ENCODE assay signal across 11 mouse cellular contexts in the genomic region with DNA sequence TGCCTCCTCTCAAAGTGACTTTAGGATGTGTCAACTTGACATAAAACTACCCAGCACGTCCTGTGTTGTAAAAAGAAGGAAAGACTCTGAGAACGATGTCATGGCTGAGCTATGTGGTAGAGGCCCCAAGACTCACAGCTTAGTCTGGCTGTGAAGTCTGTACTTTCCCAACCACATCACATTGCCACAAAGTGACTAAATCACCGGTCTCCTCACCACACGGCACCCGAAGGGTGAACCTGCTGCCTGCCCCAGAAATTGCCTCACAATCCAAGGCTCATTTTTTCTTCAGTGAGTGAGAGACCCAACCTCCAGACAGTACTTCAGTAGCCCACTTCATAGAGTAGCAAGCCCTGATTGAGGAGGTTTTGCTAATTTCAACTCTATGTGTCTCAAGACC.
DNase-seq lines count a peak whose midpoint lies in the region; ATAC-seq and TF ChIP-seq lines count a peak whose summit lies in the region.
"Had no signal": no experiment of that assay in that cellular context is flagged by ENCODE, and none has a peak within 500 bp of the region (broad histone marks: within the 10 kb centered on the region; RNA-seq: fewer than 3 reads in every experiment).

No protein-coding gene starts in this region.

- no peaks in the 10 kb centered on the region for H3K9me3 ChIP-seq in liver, embryonic 12.5 days (replicated peaks)
- no peaks in the 10 kb centered on the region for H3K9me3 ChIP-seq in liver, embryonic 16.5 days (replicated peaks; ENCODE audit: control insufficient read depth, low read length)
- no peaks in the 10 kb centered on the region for H3K9me3 ChIP-seq in intestine, postnatal 0 days (ENCODE audit: control insufficient read depth)
- H3K9me3 ChIP-seq: kidney, embryonic 15.5 days; neural tube, embryonic 12.5 days had no signal

- in situ Hi-C loops in Patski (cut with MboI; ENCODE audit: low pct_unique_long_range_greater_than_20kb), result no loop called here

- no peak overlapping the region for H3K9ac ChIP-seq in liver, embryonic 12.5 days
- no peak overlapping the region for H3K9ac ChIP-seq in liver, embryonic 16.5 days (ENCODE audit: low read depth, low read length)
- H3K9ac ChIP-seq in intestine, postnatal 0 days (ENCODE audit: low read depth, low read length), result no peak overlapping the region
- H3K9ac ChIP-seq: kidney, embryonic 15.5 days; neural tube, embryonic 12.5 days had no signal

- H3K27me3 ChIP-seq in liver, embryonic 12.5 days (replicated peaks), result peaks cover 9% of the 10 kb centered on the region; the same call in 1 of the 2 replicates
- peaks cover 6% of the 10 kb centered on the region for H3K27me3 ChIP-seq in Patski
- H3K27me3 ChIP-seq in liver, embryonic 16.5 days (ENCODE audit: control insufficient read depth, insufficient read depth, low read depth, low read length), result peaks cover 3% of the 10 kb centered on the region; the same call in 1 of the 2 replicates
- H3K27me3 ChIP-seq in intestine, postnatal 0 days (replicated peaks; ENCODE audit: control insufficient read depth, insufficient read depth, low read length), result no peaks in the 10 kb centered on the region

- no peak for DNase-seq in liver
- DNase-seq in Patski (ENCODE audit: low read depth, low spot score), result peak; percentile 66
- DNase-seq in thymus, postnatal 10 days (ENCODE audit: low spot score in 2 of 2), result peak; percentile 12 to 17
- DNase-seq in left cerebral cortex, adult 18-20 months (ENCODE audit: low spot score in 2 of 2), result no peak
- no peak for DNase-seq in layer of hippocampus, adult 11-12 months (ENCODE audit: low spot score)

- 0 out of 2 replicates have a peak, but pooled peaks have one; percentile 10 for ATAC-seq in liver, embryonic 12.5 days
- peak; percentile 65 for ATAC-seq in Patski
- ATAC-seq in liver, embryonic 16.5 days (ENCODE audit: low read depth), result no peak
- no peak for ATAC-seq in intestine, postnatal 0 days
- ATAC-seq: forebrain, embryonic 14.5 days had no signal

- CTCF ChIA-PET in Patski (lab: Charles Lee), result interaction anchor here (0.9 to 1.7 kb wide), 4 partner anchors 40 to 78 kb away, joined by 3 to 4 read pairs (median 3); no protein-coding TSS in a partner anchor

- POLR2A ChIA-PET in Patski (lab: Charles Lee), result no interaction called here

- H3K4me2 ChIP-seq in liver, embryonic 12.5 days, result no peak overlapping the region
- no peak overlapping the region for H3K4me2 ChIP-seq in liver, embryonic 16.5 days (ENCODE audit: low read depth, low read length)
- H3K4me2 ChIP-seq in intestine, postnatal 0 days (replicated peaks; ENCODE audit: low read depth), result no peak overlapping the region
- H3K4me2 ChIP-seq: kidney, embryonic 15.5 days; neural tube, embryonic 12.5 days had no signal

- no peak overlapping the region for H3K4me3 ChIP-seq in liver, embryonic 12.5 days
- H3K4me3 ChIP-seq in liver, embryonic 16.5 days (ENCODE audit: low read depth, low read length), result no peak overlapping the region
- H3K4me3 ChIP-seq in intestine, postnatal 0 days (ENCODE audit: low read depth, low read length), result no peak overlapping the region
- H3K4me3 ChIP-seq: kidney, embryonic 15.5 days; neural tube, embryonic 12.5 days had no signal

- TF ChIP-seq CTCF in Patski (IDR thresholded peaks at IDR 0.05), result no peak
- TF ChIP-seq CTCF in intestine, postnatal 0 days (IDR thresholded peaks at IDR 0.05; ENCODE audit: low read depth), result no peak

- WGBS in liver, embryonic 12.5 days (ENCODE audit: insufficient replicate concordance), result 49% methylated on average over 5 of the region's 5 CpGs
- WGBS in liver, embryonic 16.5 days (ENCODE audit: insufficient replicate concordance), result 42% methylated on average over 5 of the region's 5 CpGs
- 56% methylated on average over 5 of the region's 5 CpGs for WGBS in intestine, postnatal 0 days

- peaks cover 22% of the 10 kb centered on the region for H3K4me1 ChIP-seq in liver, embryonic 12.5 days
- peaks cover 18% of the 10 kb centered on the region for H3K4me1 ChIP-seq in liver, embryonic 16.5 days (ENCODE audit: control insufficient read depth, low read depth, low read length)
- 0 out of 2 replicates have a peak, but pooled peaks cover 5% of the 10 kb centered on the region for H3K4me1 ChIP-seq in intestine, postnatal 0 days (replicated peaks; ENCODE audit: control insufficient read depth, insufficient read depth, low read length)

- no peak overlapping the region for H3K27ac ChIP-seq in liver, embryonic 12.5 days
- peak overlapping the region; percentile 33; the same call in 1 of the 2 replicates for H3K27ac ChIP-seq in liver, embryonic 16.5 days (ENCODE audit: low read length)
- no peak overlapping the region for H3K27ac ChIP-seq in intestine, postnatal 0 days (ENCODE audit: low read depth, low read length)
- H3K27ac ChIP-seq: neural tube, embryonic 12.5 days had no signal

- no peaks in the 10 kb centered on the region for H3K36me3 ChIP-seq in liver, embryonic 12.5 days
- 0 out of 2 replicates have a peak, but pooled peaks cover 2% of the 10 kb centered on the region for H3K36me3 ChIP-seq in liver, embryonic 16.5 days (ENCODE audit: control insufficient read depth, insufficient read depth)
- no peaks in the 10 kb centered on the region for H3K36me3 ChIP-seq in intestine, postnatal 0 days (ENCODE audit: control insufficient read depth, insufficient read depth)
- H3K36me3 ChIP-seq: kidney, embryonic 15.5 days; neural tube, embryonic 12.5 days had no signal

Comparison
In these comparisons a context has a peak if more than half of its experiments do, and no peak if none do; other contexts are left out.
1. ATAC-seq: peak in liver, embryonic 12.5 days (single experiment) and Patski (single experiment); none in liver, embryonic 16.5 days (single experiment) and intestine, postnatal 0 days (single experiment).
2. DNase-seq: peak in Patski (single experiment) and thymus, postnatal 10 days (2 of 2); none in liver (single experiment), left cerebral cortex, adult 18-20 months (0 of 2) and layer of hippocampus, adult 11-12 months (single experiment).